Mouse (Mus musculus) left cerebral cortex, adult 18-20 months (tissue): ENCODE data around the gene Gm38100. TPM values are rescaled to one million over a fixed set of nuclear protein-coding genes. Genes with fewer than 3 reads are reported as not detected.

Experiments
- DNase-seq, 2 experiments: peaks; one replicate each; pipeline ENCODE4 v3.0.0; 2021 to 2022; ENCODE audit warnings: low spot score in 2 of 2, mixed read lengths in 1 of 2
- long read RNA-seq, 2 experiments: library from polyadenylated mRNA; stranded (forward); transcript quantifications; one replicate each; pipeline ENCODE4 v2.0.0; 2021
- total RNA-seq, 2 experiments: library from RNA; stranded (reverse); gene quantifications; 2 replicates each; pipeline ENCODE4 v1.2.3; 2021

The Gm38100 gene
- not detected for total RNA-seq
- long read RNA-seq, experiment 1, result 0 reads
- long read RNA-seq, experiment 2, result 0 reads

GRCm38 (mm10) chr1:175920029-175920428, at the start of gene Gm38100:
Gene Gm38100, plus strand, starts transcription at chr1:175920329.
- no peak for DNase-seq

GRCm38 (mm10) chr1:175870716-175871115, 49.4 kb upstream of the Gm38100 start:
- DNase-seq, result no peak

GRCm38 (mm10) chr1:175872028-175872816, 47.9 kb upstream of the Gm38100 start:
- DNase-seq, result no peak

GRCm38 (mm10) chr1:175880453-175881296, 39.5 kb upstream of the Gm38100 start, which contains the start of gene Exo1:
Gene Exo1, plus strand, starts transcription at chr1:175880581.
- DNase-seq, result peak; percentile 82 to 88

- DNase-seq, result no peak
These were observed 36.7 kb upstream of the Gm38100 start for GRCm38 (mm10) chr1:175883398-175883797.

- no peak for DNase-seq
These were observed 26.9 kb upstream of the Gm38100 start for GRCm38 (mm10) chr1:175893263-175893662.

GRCm38 (mm10) chr1:175893726-175894125, 26.4 kb upstream of the Gm38100 start:
- no peak for DNase-seq

- DNase-seq, result no peak
These were observed 8.9 kb upstream of the Gm38100 start for GRCm38 (mm10) chr1:175911207-175911606.

- DNase-seq, result no peak
These were observed 8.1 kb upstream of the Gm38100 start for GRCm38 (mm10) chr1:175912038-175912437.

GRCm38 (mm10) chr1:175913728-175914303, 6.3 kb upstream of the Gm38100 start:
- DNase-seq, result no peak

GRCm38 (mm10) chr1:175921091-175921490, 962 bp downstream of the Gm38100 start:
- DNase-seq, result no peak

GRCm38 (mm10) chr1:175923848-175924787, 4.0 kb downstream of the Gm38100 start:
- peak; percentile 81 to 90 for DNase-seq

- no peak for DNase-seq
These were observed 11.3 kb downstream of the Gm38100 start for GRCm38 (mm10) chr1:175931391-175931790.

GRCm38 (mm10) chr1:175936282-175936737, 16.2 kb downstream of the Gm38100 start:
- peak; percentile 78 to 89 for DNase-seq

GRCm38 (mm10) chr1:175938731-175939130, 18.6 kb downstream of the Gm38100 start:
- no peak for DNase-seq

- no peak for DNase-seq
These were observed 23.0 kb downstream of the Gm38100 start for GRCm38 (mm10) chr1:175943168-175943567.

GRCm38 (mm10) chr1:175946718-175947315, 26.7 kb downstream of the Gm38100 start:
- DNase-seq, result no peak

- no peak for DNase-seq
These were observed 30.3 kb downstream of the Gm38100 start for GRCm38 (mm10) chr1:175950421-175950820.

GRCm38 (mm10) chr1:175950851-175951250, 30.7 kb downstream of the Gm38100 start:
- DNase-seq, result no peak

- DNase-seq, result no peak
These were observed 41.7 kb downstream of the Gm38100 start for GRCm38 (mm10) chr1:175961786-175962185.
